Mouse (Mus musculus) embryonic facial prominence, embryonic 14.5 days (tissue): Measurements from ENCODE around the gene Cep95. TPM values are rescaled to one million over a fixed set of nuclear protein-coding genes. Genes with fewer than 3 reads are reported as not detected.

Source experiments
- ATAC-seq: fragments of 200-750 bp; cut with Nextera tagmentation; 2 replicates; pipeline ENCODE4 v1.8.0; 2017; ENCODE audit warnings: low read depth, moderate number of reproducible peaks, moderate TSS enrichment
- DNase-seq: peaks from one replicate; pipeline ENCODE4 v3.0.0-alpha.2; 2015; ENCODE audit warnings: low spot score
- H3K27ac ChIP-seq: fragments of 300-500 bp; sonication (generic); replicated peaks from 2 replicates; pipeline ENCODE4 v1.5.1; 2014; ENCODE audit warnings: low read depth, mild to moderate bottlenecking, low read length, moderate library complexity
- H3K27me3 ChIP-seq: fragments of 300-500 bp; sonication (generic); replicated peaks from 2 replicates; pipeline ENCODE4 v1.6.1; 2014; ENCODE audit warnings: low read length; ENCODE audit not compliant: control insufficient read depth, insufficient read depth
- H3K36me3 ChIP-seq: fragments of 300-500 bp; sonication (generic); 2 replicates; pipeline ENCODE4 v1.6.1; 2014; ENCODE audit warnings: low read length, mixed read lengths; ENCODE audit not compliant: control insufficient read depth, insufficient read depth
- H3K4me1 ChIP-seq: fragments of 300-500 bp; sonication (generic); 2 replicates; pipeline ENCODE4 v1.6.1; 2014; ENCODE audit warnings: antibody characterized with exemption, low read length; ENCODE audit not compliant: control insufficient read depth, insufficient read depth
- H3K4me2 ChIP-seq: fragments of 300-500 bp; sonication (generic); 2 replicates; pipeline ENCODE4 v1.6.1; 2014; ENCODE audit warnings: low read depth, mild to moderate bottlenecking, low read length, moderate library complexity, mixed read lengths
- H3K4me3 ChIP-seq: fragments of 300-500 bp; sonication (generic); 2 replicates; pipeline ENCODE4 v1.5.1; 2014; ENCODE audit warnings: low read depth, mild to moderate bottlenecking, low read length
- H3K9ac ChIP-seq: fragments of 300-500 bp; sonication (generic); 2 replicates; pipeline ENCODE4 v1.6.1; 2014; ENCODE audit warnings: low read depth, mild to moderate bottlenecking, low read length, moderate library complexity, mixed read lengths
- H3K9me3 ChIP-seq: fragments of 300-500 bp; sonication (generic); 2 replicates; pipeline ENCODE4 v1.6.1; 2016; ENCODE audit warnings: low read length; ENCODE audit not compliant: control insufficient read depth
- WGBS: fragments of 180-500 bp; shearing (Covaris S2); extraction: QIAGEN DNeasy Blood & Tissue Kit; methylation state at CpG from one replicate; pipeline ENCODE4 v1.1.7; 2014; 5-methylcytosine and 5-hydroxymethylcytosine counted together
- polyA plus RNA-seq: library from polyadenylated mRNA; unstranded; fragments of >200 nt; fragmentation: Nextera tagmentation; extraction: Ambion mirVana; gene quantifications from 2 replicates; pipeline ENCODE4 v1.2.1, GENCODE M21; 2014

Gene Cep95
- polyA plus RNA-seq, 1 experiment from 2014 or later = 15.8 TPM

DNA sequence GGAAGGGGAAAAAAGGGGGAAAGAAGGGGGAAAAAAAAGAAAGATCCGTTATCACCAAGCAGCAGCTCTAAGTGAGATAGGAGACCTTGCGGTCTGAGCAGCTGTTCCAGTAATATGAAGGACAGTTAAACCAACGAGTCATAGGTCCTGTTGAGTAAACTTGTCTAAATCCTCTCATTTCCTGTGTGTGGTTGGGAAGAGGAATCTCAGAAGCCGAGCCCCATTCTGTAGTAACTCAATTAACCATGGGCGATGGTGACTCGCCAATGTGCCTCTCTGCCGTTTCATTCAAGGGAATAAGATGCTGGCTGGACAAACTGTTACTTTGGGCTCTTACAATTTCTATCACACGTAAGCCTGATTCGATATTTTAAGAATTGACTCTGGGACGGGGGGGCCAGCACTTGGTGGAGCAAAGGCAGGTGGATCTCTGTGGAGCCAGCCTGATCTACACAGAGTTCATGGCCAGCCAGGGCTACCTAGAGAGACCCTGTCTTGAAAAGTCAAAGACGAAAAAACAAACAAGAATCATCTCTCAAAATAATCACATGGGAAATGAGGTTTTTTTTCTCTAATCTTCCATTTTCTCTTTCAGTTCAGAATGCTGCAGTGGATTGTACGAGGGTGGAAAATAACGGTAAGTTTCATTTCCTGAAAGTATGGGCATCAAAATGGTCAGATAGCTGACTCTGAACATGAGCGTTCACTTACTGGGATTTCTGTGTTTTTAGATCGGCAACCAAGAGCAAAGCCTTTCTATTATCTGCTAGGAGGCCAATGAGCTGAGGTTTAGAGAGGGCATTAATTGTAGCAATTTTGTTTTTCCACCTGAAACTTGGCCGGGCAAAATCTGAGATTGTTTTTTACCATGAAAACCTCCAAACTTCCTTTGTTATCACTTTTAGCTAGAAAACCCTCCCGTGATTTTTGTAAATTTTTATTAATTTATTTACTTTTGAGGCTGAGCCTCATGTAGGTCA lies 37.7 kb upstream of the Cep95 start, which contains the start of gene Milr1:
Milr1 (plus strand) TSS at position 188 of the 980 bp plus-strand sequence.
- Histone ChIP-seq H3K9ac (no peak within 1 kb of the TSS), H3K9me3 (peaks cover 9% of the 10 kb centered on the region; the same call in 1 of the 2 replicates), H3K36me3 (no peaks in the 10 kb centered on the region), H3K27me3 (no peaks in the 10 kb centered on the region), H3K27ac (no peak within 1 kb of the TSS), H3K4me3 (no peak within 1 kb of the TSS), H3K4me2 (no peak within 1 kb of the TSS), H3K4me1 (no peaks in the 10 kb centered on the region)
- ATAC-seq (no peak), DNase-seq (no peak)
- 80% methylated on average over 17 of the region's 17 CpGs for WGBS

DNA sequence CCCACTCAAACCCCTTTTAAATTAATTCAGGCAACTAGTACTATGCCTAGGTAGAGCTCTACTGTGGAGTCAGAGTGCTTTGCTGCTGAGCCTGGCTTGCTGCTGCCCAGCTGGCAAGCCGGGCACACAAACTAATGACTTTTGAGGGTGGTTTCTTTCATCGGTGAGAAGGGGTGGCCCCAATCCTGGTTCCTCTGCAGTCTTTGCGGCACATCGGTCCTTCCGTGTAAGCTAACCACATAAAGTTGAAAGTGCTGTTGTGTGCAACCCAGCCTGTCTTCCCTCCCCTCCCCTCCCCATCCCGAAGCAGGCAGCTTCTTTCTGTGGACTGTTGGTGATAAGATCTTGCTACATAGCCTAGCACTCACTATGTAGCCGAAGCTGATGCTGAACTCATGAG lies 36.9 kb upstream of the Cep95 start:
- ATAC-seq (no peak), DNase-seq (no peak)
- Histone ChIP-seq H3K4me1 (no peaks in the 10 kb centered on the region), H3K27ac (no peak overlapping the region), H3K4me2 (no peak overlapping the region), H3K9me3 (peaks cover 8% of the 10 kb centered on the region; the same call in 1 of the 2 replicates), H3K4me3 (no peak overlapping the region), H3K36me3 (no peaks in the 10 kb centered on the region), H3K27me3 (no peaks in the 10 kb centered on the region), H3K9ac (no peak overlapping the region)
- WGBS = 85% methylated on average over 7 of the region's 7 CpGs

DNA sequence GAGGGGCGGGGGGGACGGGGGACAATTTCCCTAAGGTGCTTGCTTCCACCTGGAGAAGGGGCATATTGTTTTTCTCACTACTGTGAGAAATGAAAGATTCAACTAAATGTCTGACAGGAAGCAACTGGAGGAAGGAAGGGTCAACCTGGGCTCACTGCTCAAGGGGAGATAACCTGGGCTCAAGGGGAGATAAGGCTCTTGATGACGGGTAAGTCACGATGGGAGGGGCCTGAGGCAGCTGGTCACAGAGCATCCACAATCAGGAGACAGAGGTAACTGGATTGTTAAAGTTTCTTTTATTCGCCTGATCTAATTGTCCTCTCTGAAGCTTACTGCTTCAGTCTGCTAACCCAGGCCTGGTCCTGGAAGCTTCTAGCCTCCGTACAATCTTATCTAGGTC lies 35.7 kb upstream of the Cep95 start:
- no peak overlapping the region for H3K9ac ChIP-seq
- no peak overlapping the region for H3K4me2 ChIP-seq
- H3K9me3 ChIP-seq = no peaks in the 10 kb centered on the region
- no peak overlapping the region for H3K4me3 ChIP-seq
- WGBS = 91% methylated on average over 6 of the region's 6 CpGs
- no peak overlapping the region for H3K27ac ChIP-seq
- DNase-seq (no peak), ATAC-seq (no peak)
- H3K4me1 ChIP-seq = no peaks in the 10 kb centered on the region
- no peaks in the 10 kb centered on the region for H3K27me3 ChIP-seq
- no peaks in the 10 kb centered on the region for H3K36me3 ChIP-seq

DNA sequence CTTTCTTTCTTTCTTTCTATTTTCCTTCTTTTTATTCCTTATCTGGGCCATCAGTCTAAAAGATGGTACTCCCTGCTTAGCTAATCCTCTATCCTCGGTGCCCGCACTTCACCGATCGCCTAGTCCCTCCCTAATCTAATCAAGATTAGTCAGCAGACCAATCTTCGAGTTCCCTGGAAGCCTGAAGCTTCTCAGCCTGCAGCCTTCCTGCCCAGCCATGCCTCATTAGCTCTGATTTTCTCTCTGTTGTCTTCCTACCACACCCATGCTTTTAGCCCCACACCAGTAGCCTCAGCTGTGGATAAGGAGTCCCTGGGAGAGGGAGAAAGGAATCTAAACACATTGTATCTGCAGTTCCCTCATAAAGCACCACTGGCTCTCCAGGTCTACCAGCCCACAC lies 33.5 kb upstream of the Cep95 start:
- Histone ChIP-seq H3K9me3 (no peaks in the 10 kb centered on the region), H3K9ac (no peak overlapping the region), H3K27me3 (no peaks in the 10 kb centered on the region), H3K36me3 (no peaks in the 10 kb centered on the region), H3K4me3 (no peak overlapping the region), H3K4me1 (no peaks in the 10 kb centered on the region), H3K4me2 (no peak overlapping the region), H3K27ac (no peak overlapping the region)
- ATAC-seq (no peak), DNase-seq (no peak)
- 63% methylated on average over 5 of the region's 5 CpGs for WGBS

DNA sequence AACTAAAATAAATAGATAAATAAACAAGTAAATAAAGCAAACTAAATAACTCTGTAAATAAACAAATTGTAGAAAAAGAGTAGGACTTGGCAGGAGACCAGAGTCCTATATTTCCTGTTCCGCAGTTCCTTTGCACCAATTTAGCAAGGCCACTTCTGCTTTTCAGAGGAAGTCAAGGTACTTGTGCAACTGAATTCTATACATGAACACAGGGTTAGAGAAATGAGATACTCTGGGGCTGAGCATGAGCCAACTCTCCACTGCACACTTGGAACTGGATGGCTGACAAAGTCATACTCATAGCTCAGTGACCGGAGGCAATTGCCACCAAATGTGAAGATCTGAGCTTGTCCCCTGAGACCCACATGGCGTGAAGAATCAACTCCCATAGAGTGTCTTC lies 30.0 kb upstream of the Cep95 start:
- ATAC-seq = no peak
- no peak for DNase-seq
- Histone ChIP-seq H3K9me3 (no peaks in the 10 kb centered on the region), H3K36me3 (no peaks in the 10 kb centered on the region), H3K27ac (no peak overlapping the region), H3K9ac (no peak overlapping the region), H3K4me2 (no peak overlapping the region), H3K4me3 (no peak overlapping the region), H3K27me3 (no peaks in the 10 kb centered on the region), H3K4me1 (0 out of 2 replicates have a peak, but pooled peaks cover 11% of the 10 kb centered on the region)
- 93% methylated on average over 3 of the region's 3 CpGs for WGBS

DNA sequence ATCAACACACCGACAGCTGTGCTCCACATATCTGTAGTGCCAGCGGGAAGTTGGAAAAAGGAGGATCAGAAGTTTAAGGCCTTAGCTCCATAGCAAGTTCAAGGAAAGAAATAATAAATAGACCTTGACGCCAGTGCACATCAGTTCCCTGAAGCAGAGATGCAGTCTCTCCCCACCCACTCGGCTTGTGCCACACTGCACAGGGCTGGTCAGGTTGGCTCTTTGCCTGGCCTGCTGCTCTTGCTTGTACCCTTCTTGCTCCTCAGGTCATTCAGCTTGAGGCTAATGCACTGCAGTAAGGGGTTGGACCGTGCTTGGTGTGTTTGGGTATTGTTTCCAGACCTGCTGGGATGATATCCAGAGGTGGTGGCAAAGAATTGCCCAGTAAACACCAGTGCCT lies 28.5 kb upstream of the Cep95 start:
- H3K4me1 ChIP-seq = 0 out of 2 replicates have a peak, but pooled peaks cover 11% of the 10 kb centered on the region
- no peak overlapping the region for H3K9ac ChIP-seq
- no peaks in the 10 kb centered on the region for H3K9me3 ChIP-seq
- 0 out of 2 replicates have a peak, but pooled peaks cover 9% of the 10 kb centered on the region for H3K36me3 ChIP-seq
- no peak overlapping the region for H3K27ac ChIP-seq
- no peak overlapping the region for H3K4me3 ChIP-seq
- H3K27me3 ChIP-seq = no peaks in the 10 kb centered on the region
- WGBS = 96% methylated on average over 5 of the region's 5 CpGs
- no peak overlapping the region for H3K4me2 ChIP-seq
- ATAC-seq = no peak
- DNase-seq = no peak

DNA sequence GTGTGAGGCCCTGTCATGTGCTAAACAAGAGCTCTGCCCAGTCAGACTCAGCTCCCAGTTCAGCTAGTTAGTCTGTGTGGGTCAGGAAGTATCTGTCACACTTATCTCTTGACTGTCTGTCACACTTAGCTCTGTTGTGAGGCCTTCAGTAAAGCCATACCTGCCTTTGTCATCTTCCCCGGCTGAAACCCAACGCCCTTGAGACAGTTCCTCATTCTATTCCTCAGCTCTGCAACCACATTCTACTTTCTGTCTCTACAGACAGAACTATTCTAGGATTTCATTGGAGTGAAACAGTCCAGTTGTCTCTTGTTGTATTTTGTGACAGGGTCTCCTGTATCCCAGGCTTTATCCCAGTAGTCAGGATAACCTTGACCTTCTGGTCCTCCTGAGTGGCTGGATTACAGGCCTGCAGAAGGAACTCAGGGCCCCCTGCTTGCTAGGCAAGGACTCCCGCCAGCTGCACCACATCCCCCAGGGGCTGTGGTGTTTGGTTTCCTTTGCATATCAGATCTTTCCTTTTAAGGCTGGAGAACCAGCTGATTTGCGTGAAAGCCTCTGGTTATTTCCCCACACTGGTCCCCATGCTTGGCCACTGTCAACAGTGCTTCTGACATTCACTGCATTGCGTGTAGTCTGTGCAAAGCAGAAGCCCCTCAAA lies 26.8 kb upstream of the Cep95 start:
- WGBS = 17% methylated on average over 5 of the region's 5 CpGs
- peak overlapping the region; percentile 69 for H3K27ac ChIP-seq
- H3K36me3 ChIP-seq = peaks cover 25% of the 10 kb centered on the region
- H3K4me2 ChIP-seq = no peak overlapping the region
- no peaks in the 10 kb centered on the region for H3K27me3 ChIP-seq
- ATAC-seq (peak; percentile 86), DNase-seq (peak; percentile 89)
- no peak overlapping the region for H3K4me3 ChIP-seq
- 0 out of 2 replicates have a peak, but pooled peaks cover 11% of the 10 kb centered on the region for H3K4me1 ChIP-seq
- H3K9me3 ChIP-seq = no peaks in the 10 kb centered on the region
- H3K9ac ChIP-seq = no peak overlapping the region

DNA sequence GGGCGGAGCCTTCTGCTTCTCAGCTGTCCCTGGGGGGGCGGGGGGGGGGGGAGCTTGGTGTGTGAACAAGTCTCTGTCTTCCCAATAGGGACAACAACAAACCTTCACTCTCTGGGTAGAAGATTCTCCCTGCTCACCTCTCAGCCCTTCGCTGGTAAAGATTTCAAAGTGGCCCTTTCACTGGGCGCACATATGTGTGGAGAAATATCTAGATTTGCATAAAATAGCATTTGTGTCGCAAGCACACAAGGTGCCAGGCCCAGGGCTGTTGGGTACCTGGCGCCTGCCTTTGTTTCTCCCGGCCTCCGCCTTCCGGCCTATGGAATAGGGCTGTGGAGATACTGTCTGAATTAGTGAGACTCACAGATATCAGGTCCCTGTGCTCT lies 26.3 kb upstream of the Cep95 start:
- Histone ChIP-seq H3K27ac (peak overlapping the region; percentile 69), H3K36me3 (peaks cover 30% of the 10 kb centered on the region), H3K9ac (no peak overlapping the region), H3K4me2 (no peak overlapping the region), H3K27me3 (no peaks in the 10 kb centered on the region), H3K4me3 (no peak overlapping the region), H3K4me1 (0 out of 2 replicates have a peak, but pooled peaks cover 11% of the 10 kb centered on the region), H3K9me3 (0 out of 2 replicates have a peak, but pooled peaks cover 3% of the 10 kb centered on the region)
- WGBS = 65% methylated on average over 9 of the region's 9 CpGs
- DNase-seq (no peak), ATAC-seq (no peak)
